Mouse (Mus musculus) cerebellum, adult 18-20 months (tissue): ENCODE measurements around the gene Tmem246.

Experiments used
- DNase-seq, 2 experiments: peaks; one replicate each; pipeline ENCODE4 v3.0.0; 2021

Gene Tmem246

DNA sequence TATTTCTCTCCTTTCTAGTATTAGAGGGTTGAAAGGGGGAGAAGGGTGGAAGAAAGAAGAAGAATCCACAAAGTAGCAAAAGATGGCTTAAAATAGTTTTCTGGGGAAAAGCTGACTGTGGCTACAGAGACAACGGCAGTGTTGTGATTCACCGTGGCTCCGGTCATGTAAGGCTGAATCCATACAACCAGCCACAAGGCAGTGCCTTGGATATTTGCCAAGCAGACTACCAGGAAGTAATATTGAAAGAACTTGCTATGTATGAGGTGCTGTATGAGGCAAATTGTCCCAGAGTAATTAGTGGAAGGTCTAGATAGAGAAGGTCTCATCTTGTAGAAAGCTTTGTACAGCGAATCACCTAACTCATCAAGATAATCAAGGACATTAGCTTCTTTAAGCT lies 25.5 kb downstream of the Tmem246 start:
- no peak for DNase-seq

DNA sequence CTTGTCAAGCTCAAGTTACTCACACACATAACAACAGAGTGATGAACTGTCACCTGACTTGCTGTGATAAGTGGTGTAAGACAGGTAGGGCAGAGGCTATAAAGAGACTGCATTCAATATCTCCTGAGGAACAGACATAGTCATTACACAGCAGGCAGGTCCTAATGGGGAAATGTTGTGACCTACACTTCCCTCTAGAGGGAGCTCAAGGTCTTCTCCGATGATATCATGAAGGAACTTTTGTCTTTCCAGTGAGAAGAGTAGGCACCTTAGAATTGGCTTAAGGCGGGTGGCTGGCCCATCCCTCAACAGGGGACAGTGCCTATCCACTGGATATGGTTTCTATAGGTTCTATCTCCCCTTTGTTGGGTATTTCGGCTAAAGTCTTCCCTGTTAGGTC lies 30.1 kb downstream of the Tmem246 start:
- DNase-seq, result peak; percentile 72 to 74

DNA sequence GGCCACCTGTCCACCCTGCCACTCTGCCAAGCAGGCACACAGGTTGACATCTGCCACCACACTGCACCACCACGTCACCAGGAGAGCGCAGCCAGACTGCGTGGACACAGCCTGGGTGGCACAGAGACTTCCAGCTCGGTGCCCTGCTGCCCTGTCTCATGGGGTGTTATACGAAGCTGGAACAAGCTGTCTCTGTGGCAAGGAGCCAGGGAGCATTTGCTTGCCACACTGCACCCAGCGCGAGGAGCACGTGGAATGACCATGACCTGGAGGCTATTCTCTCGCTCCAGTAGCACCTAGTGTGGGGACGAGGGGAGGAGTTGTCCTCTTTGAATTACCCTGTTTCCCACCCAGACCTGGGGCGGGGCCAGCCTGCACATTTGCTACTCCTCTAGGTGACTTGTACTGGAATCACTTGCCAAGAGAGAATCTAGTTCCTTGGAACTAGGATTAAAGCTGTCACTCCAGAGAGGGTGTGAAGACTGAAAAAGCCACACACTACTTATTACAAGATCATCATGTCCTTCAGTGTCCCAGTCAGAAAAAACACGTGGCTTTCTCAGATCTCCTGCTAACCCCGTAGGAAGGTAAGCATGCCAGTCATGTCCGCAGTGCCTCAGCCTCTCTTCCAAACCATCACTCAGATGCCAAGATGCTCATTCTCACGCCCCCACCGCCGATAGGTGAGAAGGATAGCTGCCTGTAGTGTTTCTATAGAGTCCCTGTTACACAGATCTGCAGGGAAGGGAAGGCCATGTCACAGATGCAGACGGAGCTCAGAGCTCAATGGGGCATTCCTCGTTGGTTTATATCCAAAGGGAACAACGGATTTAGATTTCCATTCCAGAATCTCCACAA lies 37.5 kb downstream of the Tmem246 start:
- peak; percentile 79 to 83 for DNase-seq

DNA sequence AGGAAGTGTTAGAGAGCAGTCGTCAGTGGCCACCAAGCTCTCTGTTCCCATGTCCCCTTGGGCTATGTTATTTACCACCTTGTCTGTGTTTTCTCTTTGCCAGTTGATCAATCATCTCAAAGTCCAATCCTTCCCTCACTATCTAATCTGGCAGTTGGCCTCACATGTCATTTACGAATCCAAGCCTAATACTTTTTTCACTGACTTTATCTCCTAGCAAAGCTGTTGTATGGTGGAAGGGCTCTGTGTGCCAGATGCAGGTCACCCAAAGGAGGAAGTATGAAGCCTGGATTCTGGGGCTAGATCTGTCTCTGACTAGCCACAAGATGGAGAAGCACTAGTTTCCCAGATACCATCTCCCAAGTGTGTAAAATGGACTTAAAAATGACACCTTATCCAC lies 39.5 kb downstream of the Tmem246 start:
- no peak for DNase-seq

DNA sequence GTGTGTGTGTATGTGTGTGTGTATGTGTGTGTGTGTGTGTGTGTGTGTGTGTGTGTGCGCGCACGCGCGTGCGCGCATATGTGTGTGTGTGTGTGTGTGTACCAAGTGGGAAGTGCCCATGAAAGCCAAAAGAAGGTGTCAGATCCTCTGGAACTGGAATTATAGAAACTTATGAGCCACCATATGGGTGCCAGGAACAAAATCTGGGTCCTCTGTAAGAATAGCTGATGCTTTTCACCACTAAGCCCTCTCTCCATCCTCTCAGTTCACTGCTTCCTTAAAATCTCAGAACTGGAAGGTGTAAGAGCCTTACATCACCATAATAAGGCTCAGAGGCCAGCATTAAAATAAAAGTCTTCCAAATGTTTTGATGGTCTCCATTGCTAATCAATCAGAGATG lies 40.3 kb downstream of the Tmem246 start:
- no peak for DNase-seq

DNA sequence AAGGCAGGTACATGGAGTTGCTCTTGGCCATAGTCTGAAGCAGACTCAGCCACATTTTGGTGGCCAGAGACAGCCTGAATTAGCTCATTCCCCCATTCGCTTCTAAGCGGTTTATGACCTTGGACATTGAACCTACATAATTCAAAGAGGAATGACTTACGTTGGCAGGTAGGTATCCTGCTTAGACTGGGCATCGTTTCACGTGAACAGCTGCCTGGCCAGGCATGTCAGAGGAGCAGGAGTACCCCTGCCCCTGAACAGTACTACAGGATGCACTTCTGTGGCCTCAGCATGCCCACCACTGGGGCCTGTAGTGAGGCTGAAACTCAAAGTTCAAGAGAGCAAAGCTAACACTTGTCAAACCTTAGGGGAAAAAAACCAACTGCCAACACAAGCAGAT lies 44.3 kb downstream of the Tmem246 start:
- DNase-seq, result no peak

DNA sequence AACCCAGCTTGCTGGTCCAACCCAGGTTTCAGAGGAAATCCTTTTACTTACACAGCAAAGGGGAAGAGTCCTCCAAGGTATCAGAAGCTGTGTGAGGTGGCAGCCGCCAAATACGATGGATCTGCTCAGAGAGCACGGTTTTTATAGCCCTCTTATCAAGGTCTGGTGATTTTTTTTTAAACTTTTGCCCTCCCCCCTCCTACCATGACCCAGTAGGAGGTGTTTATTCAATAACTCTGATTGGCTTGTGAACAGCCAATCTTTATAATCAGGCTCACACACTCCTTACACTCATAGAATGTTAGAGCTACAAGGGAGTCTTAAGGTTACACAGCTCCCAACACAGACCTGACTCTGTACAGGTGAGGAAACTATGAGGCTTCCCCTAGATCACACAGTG lies 48.3 kb downstream of the Tmem246 start, which contains the start of gene Aldob:
Gene Aldob (minus strand): TSS at position 164 of the 400 bp plus-strand sequence.
- DNase-seq, result no peak

DNA sequence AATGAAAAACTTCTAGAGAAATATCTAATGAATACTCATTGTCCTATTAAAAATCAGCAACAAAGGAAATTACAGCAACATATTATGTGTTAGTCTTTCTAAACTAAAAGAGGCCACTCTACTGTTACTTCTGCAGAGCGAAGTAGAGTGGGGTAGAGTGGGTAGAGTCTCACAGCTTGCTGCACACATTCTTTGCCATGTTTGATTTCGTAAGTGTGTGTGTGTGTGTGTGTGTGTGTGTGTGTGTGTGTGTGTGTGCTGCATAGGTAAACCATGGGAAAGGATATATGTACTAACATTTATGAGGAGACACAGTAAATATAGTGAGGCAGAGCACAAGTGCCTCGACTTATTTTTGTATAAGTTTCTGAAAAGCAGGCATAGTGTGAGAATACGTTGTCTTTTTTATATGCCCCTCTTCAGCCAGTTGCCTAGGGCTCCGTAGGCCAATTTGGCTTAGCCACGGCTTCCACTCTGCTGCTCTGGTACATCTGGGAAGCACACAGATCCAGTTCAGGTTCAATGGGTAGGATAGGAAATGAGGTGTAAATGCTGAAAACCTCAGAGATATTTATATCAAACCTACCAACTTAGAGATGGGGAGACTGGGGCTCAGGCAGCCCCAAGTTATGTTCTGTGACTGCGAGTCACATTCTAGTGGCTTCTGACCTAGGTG lies 50.0 kb downstream of the Tmem246 start:
- no peak for DNase-seq

DNA sequence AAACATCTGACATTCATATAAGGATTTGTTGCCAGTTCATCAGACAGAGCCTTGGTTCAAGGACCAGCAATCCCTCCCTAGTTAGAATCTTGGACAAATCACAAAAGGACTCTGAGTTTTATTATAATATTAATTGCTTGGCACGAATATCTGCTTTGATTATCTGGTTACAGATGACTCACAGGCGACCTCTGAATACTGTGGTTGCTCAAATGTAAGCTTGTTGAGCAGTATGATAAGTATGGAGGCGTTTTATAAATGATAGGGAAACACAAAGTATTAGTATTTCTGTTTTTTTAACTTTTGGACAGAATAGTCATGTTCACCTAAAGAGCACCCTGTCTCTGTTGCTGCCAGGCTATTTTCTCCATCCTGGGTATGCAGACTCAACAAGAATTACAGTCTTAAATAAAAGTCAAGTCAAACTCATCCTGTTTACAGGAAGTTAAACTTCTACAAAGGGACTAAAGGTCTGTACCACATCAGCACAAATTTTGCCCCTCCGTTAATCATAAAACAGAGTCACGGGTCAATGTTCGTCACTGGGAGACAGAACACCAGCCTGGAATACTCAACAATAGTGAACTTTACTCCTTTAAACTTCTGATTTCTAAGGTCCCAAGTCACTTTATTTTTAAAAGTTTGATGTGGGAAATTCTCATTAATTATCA lies 50.7 kb downstream of the Tmem246 start:
- no peak for DNase-seq

DNA sequence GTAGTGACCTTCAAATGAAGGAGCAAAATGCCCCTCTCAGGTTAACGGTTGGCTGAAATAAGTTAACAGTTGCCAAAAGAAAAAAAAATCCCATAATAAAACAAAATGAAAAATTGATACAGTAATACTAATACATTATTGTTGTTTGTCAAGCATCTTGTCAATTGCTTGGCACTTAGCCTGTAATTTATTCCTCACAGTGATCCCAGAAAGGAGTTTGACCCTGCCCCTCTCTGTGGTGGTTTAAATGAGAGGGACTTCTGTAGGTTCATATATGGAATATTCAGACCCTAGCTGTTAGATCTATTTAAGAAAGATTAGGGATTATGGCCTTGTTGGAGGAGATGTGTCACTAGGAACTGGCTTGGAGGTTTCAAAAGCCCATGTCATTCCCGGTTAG lies 51.6 kb downstream of the Tmem246 start:
- DNase-seq, result no peak

DNA sequence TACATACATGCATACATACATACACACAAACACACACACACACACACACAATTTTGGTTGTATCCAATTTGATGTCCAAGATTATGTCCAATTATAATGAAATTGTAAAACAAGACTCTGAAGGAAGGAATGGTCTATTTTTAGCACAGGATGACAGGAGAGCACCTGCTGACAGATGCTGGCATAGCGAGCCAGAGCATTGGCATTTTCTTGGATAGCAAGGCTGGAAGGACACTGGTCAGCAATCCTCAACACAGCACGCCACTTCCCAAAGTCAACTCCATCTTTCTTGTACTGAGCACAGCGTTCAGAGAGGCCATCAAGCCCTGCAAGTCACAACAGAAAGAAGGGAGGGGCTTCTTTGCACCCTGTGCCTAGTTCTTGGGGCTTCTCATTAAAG lies 56.7 kb downstream of the Tmem246 start:
- no peak for DNase-seq

DNA sequence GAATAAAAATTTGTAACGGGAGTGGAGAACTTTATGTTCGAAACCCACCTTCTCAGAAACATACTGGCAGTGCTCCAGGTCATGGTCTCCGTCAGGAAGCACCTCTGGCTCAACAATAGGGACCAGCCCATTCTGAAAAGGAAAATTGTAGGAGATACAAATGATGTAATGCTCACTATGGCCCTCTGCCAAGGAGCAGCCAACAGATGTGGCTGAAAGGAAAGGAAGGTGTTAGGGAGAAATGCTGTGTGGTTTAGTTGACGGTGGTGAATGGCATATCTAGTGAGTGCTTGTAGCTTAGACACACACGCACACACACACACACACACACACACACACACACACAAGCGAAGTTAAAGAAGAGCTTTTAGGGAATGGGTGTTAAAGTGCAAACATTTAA lies 58.0 kb downstream of the Tmem246 start:
- DNase-seq, result no peak

DNA sequence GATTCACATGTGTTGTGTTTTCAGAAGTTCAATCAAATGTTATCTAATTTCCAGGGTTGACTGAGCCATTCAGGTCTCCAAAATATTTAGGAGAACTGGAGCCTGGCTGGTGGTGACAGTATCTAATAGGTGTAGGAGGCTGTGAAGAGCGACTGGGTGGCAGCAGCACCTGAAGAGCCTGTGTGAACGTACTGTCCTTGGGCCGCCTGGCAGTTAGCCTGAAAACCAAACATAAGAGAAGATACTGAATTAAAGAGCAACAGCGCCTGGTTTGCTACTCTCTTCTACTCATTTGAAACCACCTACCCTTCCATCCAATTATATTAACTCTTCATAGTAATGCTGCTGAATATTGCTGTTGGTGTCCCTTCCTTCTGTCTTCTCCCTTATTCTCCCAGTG lies 61.0 kb downstream of the Tmem246 start:
- no peak for DNase-seq

DNA sequence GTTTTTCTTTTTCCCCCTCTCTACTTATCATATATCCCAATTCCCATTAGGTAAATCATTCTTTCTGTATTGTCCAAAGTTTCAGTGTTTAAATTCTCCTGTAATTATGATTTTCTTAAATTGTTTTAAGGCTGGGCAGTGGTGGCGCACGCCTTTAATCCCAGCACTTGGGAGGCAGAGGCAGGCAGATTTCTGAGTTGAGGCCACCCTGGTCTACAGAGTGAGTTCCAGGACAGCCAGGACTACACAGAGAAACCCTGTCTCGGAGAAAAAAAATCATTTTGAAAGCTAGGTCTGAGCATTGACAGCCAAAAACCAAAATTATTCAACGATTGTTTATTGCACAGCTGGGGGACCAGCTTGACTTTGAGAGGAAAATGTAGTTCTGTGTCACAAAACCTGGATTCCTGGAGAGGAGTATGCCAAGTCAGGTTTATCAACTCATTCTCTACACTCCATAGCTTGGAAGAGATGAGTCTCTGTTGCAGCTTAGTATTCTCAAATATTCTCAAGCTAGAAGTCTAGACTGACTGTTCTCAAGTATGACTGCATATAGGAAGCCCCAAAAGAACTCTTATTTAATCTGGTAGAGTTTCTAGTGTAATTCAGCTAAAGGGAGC lies 61.9 kb downstream of the Tmem246 start:
- no peak for DNase-seq

DNA sequence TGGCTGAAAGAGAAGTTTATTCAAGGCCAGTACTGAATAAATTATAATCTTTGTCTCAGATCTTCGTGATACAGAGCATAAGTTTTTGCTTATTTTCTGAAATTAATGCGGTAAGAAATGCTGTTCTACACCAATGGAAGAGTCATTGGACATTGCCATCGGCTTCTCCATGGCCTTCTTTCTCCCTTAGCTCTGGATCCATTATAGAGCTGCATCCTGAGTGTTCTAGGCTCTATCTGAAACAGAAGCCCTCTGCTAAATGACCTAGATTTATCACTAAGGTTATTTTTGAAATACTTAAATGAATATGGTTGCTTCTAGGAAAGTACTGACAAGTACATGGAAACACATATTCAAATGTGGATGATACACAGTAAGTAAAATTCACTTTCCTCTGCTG lies 62.6 kb downstream of the Tmem246 start:
- DNase-seq, result no peak
